Mouse (Mus musculus): ENCODE data around the gene Casp3.

GRCm38 (mm10) chr8:46598753-46599152 is 18.3 kb upstream of the Casp3 start:
- TF ChIP-seq CTCF (IDR thresholded peaks at IDR 0.05; ENCODE audit: control insufficient read depth, insufficient read depth, low read length) (no peak), POLR2A (IDR thresholded peaks at IDR 0.05; ENCODE audit: borderline replicate concordance, control insufficient read depth, low read depth, low read length) (no peak)
